Mouse (Mus musculus): ENCODE data around the gene Tcaim. TPM values are rescaled to one million over a fixed set of nuclear protein-coding genes. Genes with fewer than 3 reads are reported as not detected.

Tcaim gene
- 2.5 and 3.5 TPM in 2 replicates for polyA plus RNA-seq (2015; fragmentation: Nextera tagmentation; extraction: Ambion mirVana)

GRCm38 (mm10) chr9:122805053-122805844 lies at the start of gene Tcaim:
Gene Tcaim (plus strand): TSS chr9:122805539.

GRCm38 (mm10) chr9:122843760-122844159 lies 38.4 kb downstream of the Tcaim start, which contains the start of gene Gm35549:
Gene Gm35549 (minus strand): TSS chr9:122844035.

GRCm38 (mm10) chr9:122865697-122866166 lies 60.4 kb downstream of the Tcaim start, which contains the start of gene Zfp445:
Gene Zfp445 (minus strand): TSS chr9:122866006.

GRCm38 (mm10) chr9:122885385-122885784 lies 80.0 kb downstream of the Tcaim start, which contains the start of gene Zkscan7:
Gene Zkscan7 (plus strand): TSS chr9:122885685.

Other genes with a start within 250 kb of the Tcaim start
- gene Topaz1, start 58.2 kb upstream of the Tcaim start, polyA plus RNA-seq (2015; fragmentation: Nextera tagmentation; extraction: Ambion mirVana): not detected in 2 replicates
- gene Gm35549, start 38.5 kb downstream of the Tcaim start, polyA plus RNA-seq (2015; fragmentation: Nextera tagmentation; extraction: Ambion mirVana): 0.20 TPM in 1 of 2 replicates, not detected in the other
- 18.0 and 20.4 TPM in 2 replicates for gene Zfp445, start 60.5 kb downstream of the Tcaim start, polyA plus RNA-seq (2015; fragmentation: Nextera tagmentation; extraction: Ambion mirVana)
- gene Zkscan7, start 80.1 kb downstream of the Tcaim start, polyA plus RNA-seq (2015; fragmentation: Nextera tagmentation; extraction: Ambion mirVana): 0.61 and 1.5 TPM in 2 replicates
- 3.2 and 4.3 TPM in 2 replicates for gene Zfp105, start 117.5 kb downstream of the Tcaim start, polyA plus RNA-seq (2015; fragmentation: Nextera tagmentation; extraction: Ambion mirVana)
- 32.3 and 33.2 TPM in 2 replicates for gene 1110059G10Rik, start 145.5 kb downstream of the Tcaim start, polyA plus RNA-seq (2015; fragmentation: Nextera tagmentation; extraction: Ambion mirVana)
- 50.3 and 53.2 TPM in 2 replicates for gene Kif15, start 145.5 kb downstream of the Tcaim start, polyA plus RNA-seq (2015; fragmentation: Nextera tagmentation; extraction: Ambion mirVana)
- 10.9 and 12.0 TPM in 2 replicates for gene Tmem42, start 215.8 kb downstream of the Tcaim start, polyA plus RNA-seq (2015; fragmentation: Nextera tagmentation; extraction: Ambion mirVana)
- 0.13 and 0.32 TPM in 2 replicates for gene Tgm4, start 229.2 kb downstream of the Tcaim start, polyA plus RNA-seq (2015; fragmentation: Nextera tagmentation; extraction: Ambion mirVana)